In genomic region chr10:117718161-117719119, GRCm38 (mm10) we compare ENCODE assay signal across 8 mouse cellular contexts. TPM values are rescaled to one million over a fixed set of nuclear protein-coding genes. Genes with fewer than 3 reads are reported as not detected.
DNase-seq lines count a peak whose midpoint lies in the region; ATAC-seq and TF ChIP-seq lines count a peak whose summit lies in the region.

No protein-coding gene starts in this region.

- H3K4me1 ChIP-seq in brown adipose tissue, adult 24 weeks (ENCODE audit: control insufficient read depth, insufficient read depth, insufficient read length, low read length) = 0 out of 2 replicates have a peak, but pooled peaks cover 2% of the 10 kb centered on the region
- H3K4me1 ChIP-seq in kidney, postnatal 0 days (replicated peaks; ENCODE audit: insufficient read depth, low read length) = no peaks in the 10 kb centered on the region

- no peaks in the 10 kb centered on the region for H3K36me3 ChIP-seq in kidney, postnatal 0 days (ENCODE audit: insufficient read depth, low read length)

- TF ChIP-seq CTCF in kidney, postnatal 0 days (IDR thresholded peaks at IDR 0.05; ENCODE audit: low read depth) = no peak

- H3K9me3 ChIP-seq in kidney, postnatal 0 days (replicated peaks; ENCODE audit: low read length) = no peaks in the 10 kb centered on the region

- peak overlapping the region; percentile 76 for H3K27ac ChIP-seq in brown adipose tissue, adult 24 weeks (replicated peaks; ENCODE audit: low read depth, low read length)
- peak overlapping the region; percentile 55; the same call in 1 of the 2 replicates for H3K27ac ChIP-seq in kidney, postnatal 0 days

- WGBS in kidney, postnatal 0 days = 47% methylated on average over 19 of the region's 19 CpGs

- H3K27me3 ChIP-seq in kidney, postnatal 0 days (ENCODE audit: insufficient read depth, low read length) = no peaks in the 10 kb centered on the region

- no peak overlapping the region for H3K9ac ChIP-seq in kidney, postnatal 0 days (ENCODE audit: low read depth, low read length)

- no peak overlapping the region for H3K4me2 ChIP-seq in kidney, postnatal 0 days (ENCODE audit: low read length)

- no peak for DNase-seq in frontal cortex, postnatal 14 days (ENCODE audit: low spot score in 2 of 2)
- peak; percentile 50 for DNase-seq in 3134 (ENCODE audit: extremely low read depth, insufficient read length, low spot score)
- DNase-seq in kidney, postnatal 0 days (ENCODE audit: low spot score) = peak; percentile 35
- DNase-seq in T-cell, adult 2 months (ENCODE audit: low spot score) = no peak

- ATAC-seq in frontal cortex, adult (ENCODE audit: low TSS enrichment) = peak; percentile 42
- ATAC-seq in kidney, postnatal 0 days (replicated peaks; ENCODE audit: low FRiP score, low read depth) = no peak
- ATAC-seq in megakaryocyte-erythroid progenitor cell, adult 5-6 weeks (replicated peaks; ENCODE audit: low FRiP score, low TSS enrichment, poor library complexity, severe bottlenecking) = 0 out of 2 replicates have a peak, but pooled peaks have one; percentile 31
- ATAC-seq in CD4-positive, CD25-positive, alpha-beta regulatory T cell, adult 4 months = no peak

- no peak overlapping the region for H3K4me3 ChIP-seq in brown adipose tissue, adult 24 weeks (ENCODE audit: insufficient read depth, low read depth, low read length)
- H3K4me3 ChIP-seq in kidney, postnatal 0 days (replicated peaks; ENCODE audit: low read depth, low read length) = no peak overlapping the region

RNA-seq across cellular contexts. Expression of gene Mdm2, which starts 7.9 kb away (rescaled TPM):
- polyA plus RNA-seq in brown adipose tissue, adult 24 weeks (2012; ENCODE audit: insufficient read depth, insufficient read length, missing spikeins) = 17.0 and 24.8 TPM in 2 replicates
- polyA plus RNA-seq in kidney, postnatal 0 days (2015; fragmentation: Nextera tagmentation; extraction: Ambion mirVana) = 22.0 and 24.5 TPM in 2 replicates
- total RNA-seq in megakaryocyte-erythroid progenitor cell, adult 5-6 weeks (2014; fragmentation: Nextera tagmentation) = 43.6 and 58.8 TPM in 2 replicates
- total RNA-seq in megakaryocyte-erythroid progenitor cell, adult 5-6 weeks (2017) = 45.6 and 63.7 TPM in 2 replicates
- 10 to 100 TPM; 47.3 to 54.7 TPM for polyA plus RNA-seq in CD4-positive, CD25-positive, alpha-beta regulatory T cell, adult 4 months (2017; shearing (Covaris generic))

RNA-seq across cellular contexts. Expression of gene Slc35e3, which starts 27.7 kb away (rescaled TPM):
- 5.0 and 11.8 TPM in 2 replicates for polyA plus RNA-seq in brown adipose tissue, adult 24 weeks (2012; ENCODE audit: insufficient read depth, insufficient read length, missing spikeins)
- polyA plus RNA-seq in kidney, postnatal 0 days (2015; fragmentation: Nextera tagmentation; extraction: Ambion mirVana) = 12.7 and 13.1 TPM in 2 replicates
- total RNA-seq in megakaryocyte-erythroid progenitor cell, adult 5-6 weeks (2014; fragmentation: Nextera tagmentation) = 1.3 and 7.2 TPM in 2 replicates
- total RNA-seq in megakaryocyte-erythroid progenitor cell, adult 5-6 weeks (2017) = 5.0 and 5.2 TPM in 2 replicates
- polyA plus RNA-seq in CD4-positive, CD25-positive, alpha-beta regulatory T cell, adult 4 months (2017; shearing (Covaris generic)) = 1 to 10 TPM; 2.1 to 2.8 TPM

Comparison
In these comparisons a context has a peak if more than half of its experiments do, and no peak if none do; other contexts are left out.
1. ATAC-seq: peak in frontal cortex, adult (single experiment) and megakaryocyte-erythroid progenitor cell, adult 5-6 weeks (single experiment); none in kidney, postnatal 0 days (single experiment) and CD4-positive, CD25-positive, alpha-beta regulatory T cell, adult 4 months (single experiment).
2. DNase-seq: peak in 3134 (single experiment) and kidney, postnatal 0 days (single experiment); none in frontal cortex, postnatal 14 days (0 of 2) and T-cell, adult 2 months (single experiment).